Mouse (Mus musculus) G1E-ER4 (cell line): ENCODE data around the gene Tnfrsf9. TPM values are rescaled to one million over a fixed set of nuclear protein-coding genes. Genes with fewer than 3 reads are reported as not detected.

ENCODE experiments used
- GATA1 ChIP-seq: IDR thresholded peaks from one replicate; pipeline ENCODE4 v1.8.0; 2012; ENCODE audit warnings: low read length, inconsistent platforms
- polyA plus RNA-seq: library from polyadenylated mRNA; stranded (reverse); fragments of >175 nt; gene quantifications from 2 replicates; pipeline ENCODE4 v1.2.3, GENCODE M21; 2012

Tnfrsf9 gene
- polyA plus RNA-seq, 1 experiment: not detected

DNA sequence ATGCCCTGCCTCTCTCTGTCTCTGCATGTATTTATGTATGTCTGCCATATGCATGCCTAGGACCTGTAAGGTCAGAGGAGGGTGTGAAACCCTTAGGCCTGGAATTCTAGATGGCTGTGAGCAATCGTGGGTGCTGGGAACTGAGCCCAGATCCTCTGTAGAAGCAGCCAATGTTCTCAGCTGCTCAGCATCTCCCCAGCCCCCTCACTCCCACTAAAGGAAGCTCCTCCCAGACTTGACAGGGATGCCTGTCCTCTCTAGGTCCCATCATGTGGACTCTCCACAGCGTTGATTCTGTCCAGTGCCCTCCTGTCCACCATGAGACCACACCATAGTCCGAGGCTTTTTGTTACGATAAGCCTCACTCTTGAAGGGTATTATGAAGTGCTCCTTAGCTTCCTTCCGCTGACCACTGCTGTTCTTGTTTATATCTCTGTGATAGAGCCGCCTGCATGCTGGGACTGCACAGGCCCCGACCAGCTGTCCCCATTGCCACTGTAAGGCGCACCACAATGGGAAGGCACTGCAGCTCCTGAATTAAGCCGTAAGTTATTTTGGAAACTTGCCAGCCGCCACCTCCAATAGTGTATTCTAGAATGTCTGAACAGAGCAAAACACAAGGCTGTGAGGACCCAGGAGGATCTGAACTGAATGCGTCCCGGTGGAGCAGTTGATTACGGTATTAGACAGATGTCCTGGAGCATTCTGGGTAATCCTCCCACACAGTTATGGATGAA lies 42.2 kb downstream of the Tnfrsf9 start:
- TF ChIP-seq GATA1: no peak

GRCm38 (mm10) chr4:150957106-150957458 lies 42.7 kb downstream of the Tnfrsf9 start:
- no peak for TF ChIP-seq GATA1

DNA sequence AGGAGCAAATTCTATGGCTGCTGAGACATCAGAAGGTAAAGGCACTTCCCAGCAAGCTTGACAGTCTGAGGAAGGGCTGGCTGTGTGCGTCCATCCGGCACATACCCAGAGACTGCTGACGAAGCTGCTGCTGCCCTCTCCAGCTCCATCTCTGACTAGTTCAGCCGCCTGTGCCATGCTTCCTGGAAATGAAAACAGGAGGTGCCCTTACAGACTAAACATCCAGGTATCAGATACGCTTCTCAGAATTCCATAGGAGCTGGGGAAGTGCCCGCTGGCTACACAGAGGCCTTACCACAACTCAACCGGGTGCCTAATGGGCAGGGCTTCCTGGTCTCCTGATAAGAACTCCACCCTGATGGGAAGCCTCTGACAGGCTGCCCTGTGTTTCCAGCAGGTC lies 44.2 kb downstream of the Tnfrsf9 start:
- no peak for TF ChIP-seq GATA1

DNA sequence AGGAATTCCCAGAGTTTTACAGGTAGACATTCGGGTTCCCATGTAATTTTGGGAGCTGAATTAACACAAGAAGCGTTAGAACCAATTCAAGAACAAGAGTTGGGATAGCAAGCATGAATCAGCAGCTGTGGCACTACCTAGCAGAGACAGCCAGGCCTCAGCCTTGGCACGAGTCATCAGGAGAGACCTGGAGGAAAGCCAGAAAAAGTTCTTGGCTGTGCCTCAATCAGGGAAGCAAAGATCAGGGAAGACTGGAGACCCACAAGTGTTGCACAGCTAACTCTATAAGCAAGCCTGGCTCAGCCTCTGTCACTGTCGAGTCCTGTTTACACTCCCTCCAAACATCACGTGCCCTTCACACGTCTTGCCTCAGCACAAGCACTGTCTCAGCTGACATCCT lies 47.9 kb downstream of the Tnfrsf9 start:
- no peak for TF ChIP-seq GATA1

GRCm38 (mm10) chr4:150963711-150964110 lies 49.3 kb downstream of the Tnfrsf9 start:
- TF ChIP-seq GATA1: no peak

DNA sequence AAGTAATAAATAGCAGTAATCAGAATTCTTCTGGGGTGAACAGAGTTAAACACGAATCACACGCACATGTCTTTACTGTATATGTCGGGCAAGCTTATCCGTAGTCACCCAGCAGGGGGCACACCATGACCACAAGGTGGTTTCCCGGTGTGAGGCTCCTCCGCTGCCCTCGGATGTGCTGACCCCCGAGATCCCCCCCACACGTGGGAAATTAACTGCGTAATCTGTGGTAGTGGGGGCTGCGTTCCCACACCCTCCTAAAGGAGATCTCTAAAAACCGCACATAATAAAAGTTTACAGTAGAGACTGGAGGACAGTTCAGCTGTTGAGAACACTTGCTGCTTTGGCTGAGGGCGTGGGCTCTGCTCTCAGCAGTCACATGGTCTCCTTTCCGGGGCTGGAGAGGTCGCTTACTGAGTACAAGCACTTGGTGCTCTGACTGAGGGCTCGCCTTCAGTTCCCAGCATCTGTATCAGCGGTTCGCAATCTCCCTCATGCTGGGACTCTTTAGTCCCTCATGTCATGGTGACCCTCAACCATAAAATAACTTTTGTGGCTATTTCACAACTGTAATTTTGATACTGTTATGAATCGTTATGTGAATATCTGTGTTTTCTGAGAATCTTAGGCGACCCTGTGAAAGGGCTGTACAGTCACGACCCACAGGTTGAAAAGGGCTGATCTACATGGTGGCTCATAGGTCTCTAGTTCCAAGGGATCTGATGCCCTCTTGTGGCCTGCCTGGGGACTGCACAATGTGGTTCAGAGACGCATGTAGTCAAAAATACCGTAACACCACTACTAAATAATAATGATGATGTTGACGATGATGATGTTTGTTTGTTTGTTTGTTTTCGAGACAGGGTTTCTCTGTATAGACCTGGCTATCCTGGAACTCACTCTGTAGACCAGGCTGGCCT lies 50.5 kb downstream of the Tnfrsf9 start:
- TF ChIP-seq GATA1: no peak

- no peak for TF ChIP-seq GATA1
Measured at GRCm38 (mm10) chr4:150965555-150965951, 51.2 kb downstream of the Tnfrsf9 start.

- TF ChIP-seq GATA1: no peak
Measured at GRCm38 (mm10) chr4:150966556-150966955, 52.2 kb downstream of the Tnfrsf9 start.

DNA sequence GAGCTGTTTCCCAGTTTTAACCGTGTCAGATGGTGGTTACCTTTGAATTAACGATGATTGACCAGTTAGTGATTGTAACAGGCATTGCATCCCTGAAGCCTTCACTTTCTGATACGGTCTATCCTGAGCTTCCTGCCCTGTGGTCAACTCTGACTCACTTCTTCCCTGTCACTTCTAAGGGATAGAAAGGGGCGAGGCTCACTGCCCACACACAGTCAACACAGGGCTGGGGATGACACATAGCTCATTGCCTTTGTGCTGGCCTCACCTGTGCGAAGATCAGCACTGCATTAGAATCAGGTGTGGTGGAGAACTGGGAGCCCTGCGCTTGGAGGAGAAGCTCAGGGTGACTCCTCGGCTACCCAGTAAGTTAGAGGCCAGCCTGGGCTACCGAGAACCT lies 54.6 kb downstream of the Tnfrsf9 start:
- TF ChIP-seq GATA1: no peak

GRCm38 (mm10) chr4:150973264-150973663 lies 58.9 kb downstream of the Tnfrsf9 start:
- TF ChIP-seq GATA1: no peak

DNA sequence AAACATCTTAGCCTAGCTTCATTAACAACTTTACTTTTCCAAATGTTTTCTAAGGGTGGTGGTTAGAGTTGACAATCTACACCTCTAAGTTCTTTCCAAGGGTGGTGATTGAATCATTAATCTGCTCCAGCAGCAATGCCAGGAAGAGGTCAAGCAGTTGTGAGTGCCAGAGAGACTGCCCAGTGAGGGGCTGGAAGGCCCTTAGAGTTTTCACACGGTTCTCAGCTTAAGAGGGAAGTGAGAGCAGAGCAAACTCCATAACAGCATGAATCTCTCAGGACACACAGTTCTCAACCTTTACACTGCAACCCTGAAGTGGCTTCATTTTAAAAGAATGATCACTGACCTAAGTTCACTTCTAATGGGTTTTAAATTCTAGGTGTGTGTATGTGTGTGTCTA lies 60.8 kb downstream of the Tnfrsf9 start:
- no peak for TF ChIP-seq GATA1

DNA sequence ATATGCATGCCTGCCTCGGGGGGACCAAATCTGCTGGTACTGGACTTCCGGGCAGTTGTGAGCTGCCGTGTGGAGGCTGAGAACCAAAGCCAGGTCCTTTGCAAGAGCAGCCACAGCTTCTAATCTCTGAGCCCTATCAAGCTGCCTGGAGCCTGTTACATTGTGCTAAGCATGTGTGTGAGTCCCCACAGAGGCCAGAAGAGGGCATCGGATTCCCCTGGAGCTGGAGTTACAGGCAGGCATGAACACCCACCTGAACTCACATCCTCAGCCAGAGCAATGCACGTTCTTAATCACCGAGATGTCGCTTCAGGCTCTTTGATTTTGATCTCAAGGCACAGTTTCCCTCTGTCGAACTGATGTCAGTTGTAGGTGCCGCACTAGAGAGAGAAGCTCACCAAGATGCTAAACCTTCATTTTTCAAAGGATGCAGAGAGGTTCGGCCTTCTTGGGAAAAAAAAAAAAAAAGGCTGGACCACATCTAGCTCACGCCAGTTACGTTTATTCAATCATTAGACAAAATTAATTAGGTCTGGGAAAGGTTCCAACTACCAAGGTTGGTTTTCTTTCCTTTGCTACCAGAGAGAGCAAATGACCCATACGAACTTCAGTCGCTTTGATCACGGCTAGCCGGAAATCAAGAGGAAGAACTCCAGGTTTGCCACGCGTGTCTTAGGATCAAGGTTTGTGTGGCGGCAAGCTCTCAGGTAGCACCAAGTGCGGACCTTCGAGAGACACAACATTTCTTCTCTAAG lies 64.0 kb downstream of the Tnfrsf9 start:
- TF ChIP-seq GATA1: no peak

DNA sequence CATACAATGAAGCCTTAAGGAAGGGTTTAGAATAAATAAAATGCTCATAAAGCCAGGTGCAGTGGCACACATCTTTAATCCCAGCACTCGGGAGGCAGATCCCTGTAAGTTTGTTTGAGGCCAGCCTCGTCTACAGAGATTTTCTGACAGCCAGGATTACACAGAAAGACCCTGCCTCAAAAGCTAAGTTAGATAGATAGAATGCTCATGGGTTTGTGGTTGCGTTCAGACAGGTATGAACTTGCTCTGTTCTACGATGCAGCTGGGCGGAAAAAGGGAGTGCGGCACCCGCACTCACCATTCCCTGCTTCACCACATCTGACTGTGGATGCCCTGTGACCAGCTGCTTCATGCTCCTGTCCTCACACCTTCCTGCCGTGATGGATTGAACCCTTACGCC lies 65.1 kb downstream of the Tnfrsf9 start:
- TF ChIP-seq GATA1: no peak

DNA sequence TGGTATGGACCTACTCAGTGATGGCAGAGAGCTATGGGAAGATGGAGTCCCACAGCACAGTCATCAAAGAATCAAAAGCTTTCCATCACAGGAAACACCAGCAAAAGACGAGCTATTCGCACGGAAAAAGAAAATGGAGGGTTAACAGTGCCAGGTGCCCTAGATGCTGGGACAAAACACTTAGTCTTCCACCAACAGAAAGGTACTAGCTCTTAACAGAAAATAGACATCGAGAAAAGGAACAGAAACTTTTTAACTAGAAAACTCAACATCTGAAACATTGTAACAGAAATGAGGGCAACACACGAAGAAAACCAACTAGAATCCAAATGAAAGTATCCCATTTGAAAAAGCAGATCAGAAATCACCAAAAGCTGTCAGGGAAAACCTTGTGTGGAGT lies 65.8 kb downstream of the Tnfrsf9 start:
- TF ChIP-seq GATA1: no peak

- TF ChIP-seq GATA1: no peak
Measured at GRCm38 (mm10) chr4:150990148-150990547, 75.8 kb downstream of the Tnfrsf9 start.

Other genes starting within 250 kb of the Tnfrsf9 start
- not detected in 2 replicates for gene Errfi1, start 60.6 kb upstream of the Tnfrsf9 start, polyA plus RNA-seq
- 389 and 427 TPM in 2 replicates for gene Park7, start 125 bp upstream of the Tnfrsf9 start, polyA plus RNA-seq
- not detected in 2 replicates for gene Uts2, start 82.5 kb downstream of the Tnfrsf9 start, polyA plus RNA-seq
- 2.6 and 3.4 TPM in 2 replicates for gene Per3, start 130.1 kb downstream of the Tnfrsf9 start, polyA plus RNA-seq
- gene Vamp3, start 143.4 kb downstream of the Tnfrsf9 start, polyA plus RNA-seq: 4.1 and 6.8 TPM in 2 replicates
- gene Gm13090, start 175.0 kb downstream of the Tnfrsf9 start, polyA plus RNA-seq: not detected in 2 replicates